Mouse (Mus musculus) lung, postnatal 14 days (tissue): ENCODE results near the gene Oxt.
"Not testable (repeated sequence)": the region's sequence is repeated elsewhere in the genome, so short reads cannot be mapped to it uniquely, and the experiment has no call there.

Experiments used
- DNase-seq: peaks from one replicate; pipeline ENCODE4 v3.0.0; 2021

Oxt gene

DNA sequence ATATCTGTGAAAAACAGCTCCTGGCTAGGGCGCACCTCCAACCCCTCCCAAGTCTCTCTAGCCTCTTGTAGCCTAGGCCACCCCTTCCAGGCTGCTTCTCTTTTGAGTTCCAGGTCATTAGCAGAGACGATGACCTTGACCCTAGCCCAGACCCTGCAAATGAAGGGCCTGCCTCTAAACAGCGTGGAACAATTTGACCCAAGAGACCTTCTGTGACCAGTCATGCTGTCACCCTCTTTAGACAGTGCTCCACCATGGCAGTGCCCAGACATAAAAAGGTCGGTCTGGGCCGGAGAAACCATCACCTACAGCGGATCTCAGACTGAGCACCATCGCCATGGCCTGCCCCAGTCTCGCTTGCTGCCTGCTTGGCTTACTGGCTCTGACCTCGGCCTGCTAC, at the start of gene Oxt:
TSS of gene Oxt (plus strand) at position 301 of the 400 bp plus-strand sequence.
- no peak for DNase-seq

DNA sequence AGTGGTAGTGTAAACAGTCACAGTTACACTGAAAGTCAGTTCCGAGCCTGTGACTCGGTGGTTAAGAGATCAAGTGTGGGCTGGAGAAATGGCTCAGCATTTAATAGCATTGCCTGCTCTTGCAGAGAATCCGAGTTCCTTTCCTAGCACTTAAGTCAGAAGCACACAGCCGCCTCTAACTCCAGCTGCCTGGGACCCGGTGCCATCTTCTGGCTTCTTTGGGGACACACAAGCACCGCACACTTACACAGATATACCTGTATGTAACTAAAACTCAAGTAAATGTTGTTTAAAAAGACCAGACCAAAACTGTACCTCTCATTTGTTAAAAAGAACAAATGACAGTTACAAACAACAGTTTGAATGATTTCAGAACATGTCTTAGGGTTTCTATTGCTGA, 47.5 kb upstream of the Oxt start:
- DNase-seq: no peak

DNA sequence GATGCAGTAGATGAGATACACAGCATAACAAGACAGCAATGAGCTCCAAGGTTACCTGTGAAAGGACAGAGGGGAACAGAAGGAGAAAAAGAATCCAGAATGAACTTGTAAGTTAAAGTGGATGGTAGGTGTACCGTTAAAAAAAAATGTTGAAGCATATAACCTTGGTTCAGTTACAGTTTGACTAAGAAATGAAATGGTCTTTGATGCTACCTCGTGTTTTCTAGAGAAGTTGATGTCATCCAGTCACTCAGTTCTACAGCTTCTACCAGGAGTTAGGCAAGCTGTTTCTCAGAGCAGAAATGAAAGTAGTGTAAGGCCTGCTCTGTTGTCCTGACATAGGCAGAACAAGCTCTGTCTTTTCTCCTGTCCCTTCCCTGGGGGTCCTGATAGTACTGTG, 46.7 kb upstream of the Oxt start:
- DNase-seq: no peak

DNA sequence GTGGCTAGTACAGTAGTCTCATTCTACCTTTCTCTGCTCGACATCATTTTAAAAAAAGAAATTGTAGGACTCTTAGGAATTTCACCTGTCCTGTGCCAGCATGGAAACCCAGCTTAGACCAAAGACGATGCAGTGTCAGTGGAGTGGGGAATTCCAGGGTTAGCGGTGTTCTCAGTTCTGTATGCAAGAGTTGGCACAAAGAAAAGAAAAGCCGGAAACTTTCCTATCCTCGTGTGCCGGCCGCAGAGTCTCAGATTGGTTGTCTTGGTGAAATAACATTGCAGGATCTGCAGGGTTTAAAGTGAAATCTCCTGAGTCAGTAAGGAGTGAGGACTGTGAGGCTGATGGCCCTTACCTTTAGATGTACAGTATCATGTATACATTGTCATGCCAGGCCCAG, 46.0 kb upstream of the Oxt start:
- DNase-seq: no peak

- DNase-seq: no peak
These were observed 43.8 kb upstream of the Oxt start for GRCm38 (mm10) chr2:130532201-130532600.

GRCm38 (mm10) chr2:130535017-130535416, 41.0 kb upstream of the Oxt start:
- DNase-seq: no peak

GRCm38 (mm10) chr2:130536890-130537289, 39.1 kb upstream of the Oxt start:
- no peak for DNase-seq

GRCm38 (mm10) chr2:130538876-130539546, 37.0 kb upstream of the Oxt start:
- DNase-seq: no peak

DNA sequence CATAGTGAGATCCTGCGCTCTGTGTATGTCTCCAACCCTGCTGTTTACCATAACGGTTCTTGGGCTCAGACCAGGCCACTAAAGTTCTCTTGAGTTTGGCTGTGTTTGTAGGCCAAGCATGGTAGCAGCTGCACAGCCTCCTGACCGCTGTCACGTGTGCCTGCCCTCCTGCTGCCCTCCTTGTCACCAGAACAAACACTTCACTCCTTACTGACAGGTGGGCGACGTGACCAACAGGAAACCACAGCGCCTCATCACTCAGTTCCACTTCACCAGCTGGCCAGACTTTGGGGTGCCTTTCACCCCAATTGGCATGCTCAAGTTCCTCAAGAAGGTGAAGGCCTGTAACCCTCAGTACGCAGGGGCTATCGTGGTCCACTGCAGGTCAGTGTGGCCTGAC, 35.7 kb upstream of the Oxt start:
- DNase-seq: no peak

- no peak for DNase-seq
These were observed 29.0 kb upstream of the Oxt start for GRCm38 (mm10) chr2:130546957-130547356.

DNA sequence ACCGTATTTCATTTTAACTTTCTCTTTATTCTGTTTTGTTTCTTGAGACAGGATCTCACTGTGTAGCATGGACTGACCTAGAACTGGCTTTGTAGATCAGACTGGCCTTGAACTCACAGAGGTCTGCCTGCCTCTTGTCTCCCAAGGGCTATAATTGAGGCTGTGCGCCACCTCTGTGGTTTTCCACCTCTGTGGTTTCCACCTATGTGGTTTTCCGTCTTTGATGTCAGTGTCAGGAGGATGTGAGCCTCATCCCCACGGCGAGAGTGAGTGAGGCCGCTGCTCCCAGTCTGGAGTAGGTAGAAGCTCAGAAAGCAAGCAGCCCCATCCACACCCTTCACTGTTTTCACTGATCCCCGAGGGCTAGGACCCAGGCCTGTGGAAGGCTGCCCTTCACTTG, 21.1 kb upstream of the Oxt start:
- no peak for DNase-seq

DNA sequence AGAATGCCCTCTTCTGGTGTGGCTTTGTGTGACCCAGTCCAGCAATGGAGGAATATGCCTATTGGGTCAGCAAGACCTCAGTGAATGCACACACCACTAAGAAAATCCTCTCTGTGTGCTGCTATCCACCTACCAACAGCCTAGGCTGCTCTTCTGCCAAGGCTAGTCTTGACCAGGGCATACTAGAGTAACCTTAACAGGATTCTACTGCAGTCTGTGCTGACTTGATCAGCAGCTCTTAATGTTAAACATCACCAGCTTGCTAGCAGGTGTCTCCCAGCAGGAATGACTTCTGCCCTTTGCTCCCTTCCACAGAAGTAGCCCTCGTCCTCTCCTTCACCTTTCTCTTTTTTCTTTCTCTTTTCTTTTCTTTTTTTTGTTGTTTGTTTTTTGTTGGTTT, 19.7 kb upstream of the Oxt start:
- no peak for DNase-seq

GRCm38 (mm10) chr2:130557462-130557861, 18.5 kb upstream of the Oxt start:
- no peak for DNase-seq

DNA sequence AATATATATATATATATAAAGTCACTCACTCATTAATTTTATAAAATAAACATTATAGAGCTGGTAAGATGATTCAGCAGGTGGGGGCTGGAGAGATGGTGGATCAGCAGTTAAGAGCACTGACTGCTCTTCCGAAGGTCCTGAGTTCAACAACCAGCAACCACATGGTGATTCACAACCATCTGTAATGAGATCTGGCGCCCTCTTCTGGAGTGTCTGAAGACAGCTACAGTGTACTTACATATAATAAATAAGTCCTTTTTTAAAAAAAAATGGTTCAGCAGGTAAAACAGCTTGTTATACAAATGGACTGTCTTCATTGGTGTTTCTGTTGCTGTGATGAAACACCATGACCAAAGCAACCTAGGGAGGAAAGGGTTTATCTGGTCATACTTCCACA, 18.0 kb upstream of the Oxt start:
- DNase-seq: no peak

DNA sequence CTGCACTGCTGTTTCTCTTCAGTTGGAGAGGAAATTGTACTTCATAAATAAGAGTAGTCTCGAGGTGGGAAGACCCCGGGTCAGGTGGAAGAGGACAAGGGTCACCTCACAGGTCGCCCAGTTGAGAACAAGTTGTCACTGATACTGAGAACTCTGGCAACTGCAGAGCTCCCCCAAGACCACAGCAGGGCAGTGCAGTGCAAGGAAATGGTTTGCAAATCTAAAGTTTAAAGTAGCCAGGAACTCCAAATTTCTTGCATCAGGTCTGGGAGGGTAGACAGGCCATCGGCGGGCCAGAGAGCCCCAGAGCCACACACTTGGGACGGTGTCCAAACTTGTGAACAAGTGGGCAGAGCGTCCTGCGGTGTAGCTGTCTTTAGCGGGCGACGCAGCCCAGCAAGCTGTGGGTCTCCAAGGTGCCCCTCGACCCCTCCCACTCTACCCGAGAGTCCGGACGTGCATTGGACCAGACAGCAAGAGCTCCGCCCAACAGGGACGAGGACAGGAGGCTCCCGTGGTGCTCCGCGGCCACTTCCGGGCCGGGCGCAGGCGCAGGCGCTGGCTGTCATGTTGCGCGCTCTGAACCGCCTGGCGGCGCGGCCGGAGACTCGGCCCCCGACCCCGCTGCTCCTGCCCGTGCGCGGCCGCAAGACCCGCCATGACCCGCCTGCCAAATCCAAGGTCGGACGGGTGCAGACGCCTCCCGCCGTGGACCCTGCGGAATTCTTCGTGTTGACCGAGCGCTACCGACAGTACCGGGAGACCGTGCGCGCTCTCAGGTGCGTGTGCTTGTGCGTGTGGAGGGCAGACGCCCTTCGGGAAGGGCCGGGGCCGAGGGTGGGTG, 12.5 kb upstream of the Oxt start, which contains the start of gene Mrps26:
TSS of gene Mrps26 (plus strand) at position 531 of the 844 bp plus-strand sequence.
- DNase-seq: peak; percentile 91

DNA sequence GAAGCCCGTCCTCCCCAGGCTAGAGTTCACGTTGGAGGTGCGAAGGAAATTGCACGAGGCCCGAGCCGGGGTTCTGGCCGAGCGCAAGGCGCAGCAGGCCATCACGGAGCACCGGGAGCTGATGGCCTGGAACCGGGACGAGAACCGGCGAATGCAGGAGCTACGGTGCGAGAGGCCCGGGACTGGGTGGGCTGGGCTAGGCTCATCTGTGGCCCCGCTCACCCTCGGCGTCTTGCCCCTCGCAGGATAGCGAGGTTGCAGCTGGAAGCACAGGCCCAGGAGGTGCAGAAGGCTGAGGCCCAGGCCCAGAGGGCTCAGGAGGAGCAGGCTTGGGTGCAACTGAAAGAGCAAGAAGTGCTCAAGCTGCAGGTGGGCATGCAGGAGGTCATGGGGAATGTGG, 11.9 kb upstream of the Oxt start:
- no peak for DNase-seq

DNA sequence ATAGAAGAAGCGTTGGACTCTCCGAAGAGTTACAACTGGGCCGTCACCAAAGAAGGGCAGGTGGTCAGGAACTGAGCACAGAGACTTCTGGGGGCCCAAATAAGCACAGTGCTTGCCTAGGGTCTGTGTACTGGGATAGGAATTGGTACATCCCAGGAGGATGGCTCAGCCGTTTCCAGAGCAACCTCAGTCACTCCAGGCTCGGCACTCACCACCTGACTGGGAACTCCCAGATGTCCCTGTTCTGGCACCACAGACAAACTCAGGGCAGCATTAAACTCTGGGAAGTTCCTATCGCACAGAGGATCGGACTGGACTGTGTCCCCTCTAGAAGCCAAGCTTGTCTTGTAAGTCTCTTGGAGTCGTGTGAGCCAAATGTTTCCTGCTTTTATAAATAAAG, 11.0 kb upstream of the Oxt start:
- no peak for DNase-seq

GRCm38 (mm10) chr2:130568921-130569320, 7.1 kb upstream of the Oxt start:
- DNase-seq: no peak

- no peak for DNase-seq
These were observed 6.0 kb upstream of the Oxt start for GRCm38 (mm10) chr2:130569926-130570325.

GRCm38 (mm10) chr2:130574960-130575359, 1.0 kb upstream of the Oxt start:
- no peak for DNase-seq

- not testable (repeated sequence) for DNase-seq
These were observed 591 bp downstream of the Oxt start for GRCm38 (mm10) chr2:130576564-130576963.

- no peak for DNase-seq
These were observed 1.0 kb downstream of the Oxt start for GRCm38 (mm10) chr2:130577021-130577420.

DNA sequence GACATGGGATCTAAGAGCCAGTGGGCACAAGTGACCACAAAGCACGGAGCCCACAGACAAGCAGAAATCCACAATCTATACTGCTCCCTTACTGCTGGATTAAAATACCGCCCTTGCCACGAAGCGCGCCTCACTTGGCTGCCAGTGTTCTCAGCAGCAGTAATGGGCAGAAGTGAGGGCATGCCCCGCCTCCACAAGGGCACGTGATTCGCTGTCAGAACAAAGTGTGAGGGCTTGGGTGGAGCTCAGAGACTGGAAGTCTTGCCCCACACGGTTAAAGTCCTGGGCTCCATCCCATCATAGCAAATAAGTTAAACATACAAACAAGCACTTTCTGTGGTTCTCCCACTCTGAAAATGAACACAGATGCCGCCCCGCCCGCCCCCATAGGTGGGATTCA, 1.7 kb downstream of the Oxt start:
- DNase-seq: peak; percentile 48

GRCm38 (mm10) chr2:130578148-130578547, 2.2 kb downstream of the Oxt start:
- peak; percentile 70 for DNase-seq
